Mouse (Mus musculus) MEL (cell line): ENCODE measurements around the gene Vps37b.

Experiments used
- BHLHE40 ChIP-seq: IDR thresholded peaks from 2 replicates; pipeline ENCODE4 v1.6.1; 2012; ENCODE audit warnings: low read depth, mild to moderate bottlenecking, inconsistent platforms, low read length, improper control_type of control experiment, borderline replicate concordance
- CHD1 ChIP-seq: IDR thresholded peaks from 2 replicates; pipeline ENCODE4 v1.6.1; 2012; ENCODE audit warnings: low read depth, mild to moderate bottlenecking, inconsistent platforms, low read length, improper control_type of control experiment
- CTCF ChIP-seq, 3 experiments: IDR thresholded peaks in 2 of 3; conservative IDR thresholded peaks in 1 of 3; 2 replicates each; pipeline ENCODE4 v1.5.1; 2011 to 2012; ENCODE audit warnings: low read length in 3 of 3, low read depth in 2 of 3, mild to moderate bottlenecking in 2 of 3, improper control_type of control experiment in 1 of 3, inconsistent platforms in 1 of 3, mixed read lengths in 1 of 3, moderate library complexity in 1 of 3; ENCODE audit not compliant: control insufficient read depth in 1 of 3, insufficient read depth in 1 of 3, poor library complexity in 1 of 3, severe bottlenecking in 1 of 3
- E2F4 ChIP-seq: IDR thresholded peaks from 2 replicates; pipeline ENCODE4 v1.6.1; 2011; ENCODE audit warnings: low read depth, low read length, improper control_type of control experiment, borderline replicate concordance
- EP300 ChIP-seq, 2 experiments: IDR thresholded peaks; 2 replicates each; pipeline ENCODE4 v1.6.1; 2011; ENCODE audit warnings: improper control_type of control experiment in 2 of 2, low read length in 2 of 2, low read depth in 1 of 2, mild to moderate bottlenecking in 1 of 2
- POLR2A ChIP-seq, 2 experiments: IDR thresholded peaks; 2 replicates each; pipeline ENCODE4 v1.6.1; 2011 to 2012; ENCODE audit warnings: low read length in 2 of 2, mild to moderate bottlenecking in 2 of 2, control low read depth in 1 of 2, improper control_type of control experiment in 1 of 2, low read depth in 1 of 2, moderate library complexity in 1 of 2; ENCODE audit not compliant: control insufficient read depth in 1 of 2, insufficient read depth in 1 of 2, poor library complexity in 1 of 2
- RAD21 ChIP-seq: IDR thresholded peaks from 2 replicates; pipeline ENCODE4 v1.6.1; 2011; ENCODE audit warnings: mild to moderate bottlenecking, low read depth, low read length, improper control_type of control experiment
- ZC3H11A ChIP-seq: IDR thresholded peaks from 2 replicates; pipeline ENCODE4 v1.6.1; 2012; ENCODE audit warnings: low read depth, mild to moderate bottlenecking, inconsistent platforms, low read length, improper control_type of control experiment
- ZNF384 ChIP-seq: IDR thresholded peaks from 2 replicates; pipeline ENCODE4 v1.6.1; 2012; ENCODE audit warnings: low read depth, mild to moderate bottlenecking, inconsistent platforms, low read length, improper control_type of control experiment

GRCm38 (mm10) chr5:123964208-123964607 lies 67.9 kb downstream of the Vps37b start:
- TF ChIP-seq CTCF (IDR thresholded peaks at IDR 0.05 in 2 of 3, conservative IDR thresholded peaks at IDR 0.05 in 1 of 3; ENCODE audit: control insufficient read depth in 1 of 3, insufficient read depth in 1 of 3, low read depth in 2 of 3, low read length in 3 of 3, poor library complexity in 1 of 3, severe bottlenecking in 1 of 3) (no peak), ZNF384 (no peak), E2F4 (no peak), CHD1 (no peak), BHLHE40 (no peak), POLR2A (IDR thresholded peaks at IDR 0.05; ENCODE audit: control insufficient read depth in 1 of 2, insufficient read depth in 1 of 2, low read depth in 1 of 2, low read length in 2 of 2, poor library complexity in 1 of 2) (no peak), EP300 (IDR thresholded peaks at IDR 0.05; ENCODE audit: low read depth in 1 of 2, low read length in 2 of 2) (no peak), RAD21 (no peak), ZC3H11A (no peak)
